Mouse (Mus musculus) cortical plate, adult 2 months (tissue): ENCODE measurements around the gene Pdcd4.

ENCODE experiments used
- CTCF ChIP-seq: fragments of 200-500 bp; IDR thresholded peaks from 2 replicates; pipeline ENCODE4 v1.5.1; 2011; ENCODE audit warnings: mild to moderate bottlenecking, control low read depth, low read length; ENCODE audit not compliant: insufficient read depth; ENCODE audit errors: extremely low read depth
- POLR2A ChIP-seq: fragments of 200-500 bp; IDR thresholded peaks from 2 replicates; pipeline ENCODE4 v1.6.1; 2011; ENCODE audit warnings: mild to moderate bottlenecking, low read length, control low read depth; ENCODE audit not compliant: insufficient read depth; ENCODE audit errors: extremely low read depth

DNA sequence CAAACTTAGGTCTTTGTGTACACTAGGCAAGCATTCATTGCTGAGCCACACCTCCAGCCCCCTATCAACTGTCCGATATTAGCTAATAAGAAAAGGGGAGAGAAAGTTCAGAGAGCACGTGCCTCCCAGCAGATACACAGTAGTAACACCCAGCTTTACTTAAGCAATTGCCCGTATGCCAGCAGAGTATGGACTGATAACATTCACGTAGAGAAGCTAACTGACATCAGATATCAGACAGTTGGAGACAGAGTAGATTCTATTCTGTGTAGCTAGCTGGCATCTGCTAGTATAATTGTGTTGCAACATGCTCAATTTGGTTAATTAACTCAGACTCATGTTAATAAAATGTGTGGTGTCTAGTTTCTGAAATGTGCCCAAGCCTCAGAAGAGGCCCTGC lies 49.1 kb downstream of the Pdcd4 start:
- TF ChIP-seq CTCF (no peak), POLR2A (no peak)
